Mouse (Mus musculus): Measurements from ENCODE around the gene 4930452B06Rik. TPM values are rescaled to one million over a fixed set of nuclear protein-coding genes. Genes with fewer than 3 reads are reported as not detected.

4930452B06Rik gene
- total and polyA plus RNA-seq, 3 experiments = 1.6 to 2.7 (median 2.3) TPM

GRCm38 (mm10) chr14:8422833-8423232 lies 243.2 kb downstream of the 4930452B06Rik start:
- no peaks in the 10 kb centered on the region for H3K79me2 ChIP-seq (replicated peaks; ENCODE audit: control insufficient read depth, insufficient read depth, low read length)

GRCm38 (mm10) chr14:8421199-8421787 lies 244.7 kb downstream of the 4930452B06Rik start:
- DNase-seq = no peak
- Histone ChIP-seq H3K27me3 (ENCODE audit: control insufficient read depth, insufficient read depth, low read length) (no peaks in the 10 kb centered on the region), H3K4me1 (ENCODE audit: control insufficient read depth, insufficient read depth, low read length) (no peaks in the 10 kb centered on the region), H3K36me3 (ENCODE audit: control insufficient read depth, insufficient read depth, low read length) (no peaks in the 10 kb centered on the region), H3K4me3 (no peak overlapping the region), H3K27ac (no peak overlapping the region), H3K79me2 (replicated peaks; ENCODE audit: control insufficient read depth, insufficient read depth, low read length) (no peaks in the 10 kb centered on the region), H3K9ac (ENCODE audit: low read depth, low read length) (no peak overlapping the region)
- 40% methylated on average over 10 of the region's 10 CpGs for WGBS
- intact Hi-C loops (cut with DNase I) = no loop called here
- no peak for TF ChIP-seq CTCF (IDR thresholded peaks at IDR 0.05)
- TF ChIP-seq POLR2A (IDR thresholded peaks at IDR 0.05; ENCODE audit: insufficient read depth, low read depth, low read length) = no peak
- TF ChIP-seq EP300 (IDR thresholded peaks at IDR 0.05; ENCODE audit: insufficient read depth, low read depth, low read length) = no peak

More at GRCm38 (mm10) chr14:8422833-8423232, 243.2 kb downstream of the 4930452B06Rik start:
- H3K36me3 ChIP-seq (ENCODE audit: control insufficient read depth, insufficient read depth, low read length) = no peaks in the 10 kb centered on the region
- H3K27ac ChIP-seq = no peak overlapping the region
- H3K4me1 ChIP-seq (ENCODE audit: control insufficient read depth, insufficient read depth, low read length) = no peaks in the 10 kb centered on the region
- DNase-seq = no peak
- no peak overlapping the region for H3K4me3 ChIP-seq
- no peak for TF ChIP-seq CTCF (IDR thresholded peaks at IDR 0.05)
- TF ChIP-seq EP300 (IDR thresholded peaks at IDR 0.05; ENCODE audit: insufficient read depth, low read depth, low read length) = no peak
- no peak for TF ChIP-seq POLR2A (IDR thresholded peaks at IDR 0.05; ENCODE audit: insufficient read depth, low read depth, low read length)
- H3K9ac ChIP-seq (ENCODE audit: low read depth, low read length) = no peak overlapping the region
- intact Hi-C loops (cut with DNase I) = no loop called here
- 87% methylated on average over 3 of the region's 3 CpGs for WGBS
- no peaks in the 10 kb centered on the region for H3K27me3 ChIP-seq (ENCODE audit: control insufficient read depth, insufficient read depth, low read length)

GRCm38 (mm10) chr14:8418610-8419009 lies 247.4 kb downstream of the 4930452B06Rik start:
- Histone ChIP-seq H3K27ac (no peak overlapping the region), H3K36me3 (ENCODE audit: control insufficient read depth, insufficient read depth, low read length) (no peaks in the 10 kb centered on the region), H3K79me2 (replicated peaks; ENCODE audit: control insufficient read depth, insufficient read depth, low read length) (no peaks in the 10 kb centered on the region), H3K27me3 (ENCODE audit: control insufficient read depth, insufficient read depth, low read length) (no peaks in the 10 kb centered on the region), H3K4me1 (ENCODE audit: control insufficient read depth, insufficient read depth, low read length) (no peaks in the 10 kb centered on the region), H3K9ac (ENCODE audit: low read depth, low read length) (no peak overlapping the region), H3K4me3 (no peak overlapping the region)
- TF ChIP-seq CTCF (IDR thresholded peaks at IDR 0.05) = no peak
- no peak for TF ChIP-seq EP300 (IDR thresholded peaks at IDR 0.05; ENCODE audit: insufficient read depth, low read depth, low read length)
- no peak for TF ChIP-seq POLR2A (IDR thresholded peaks at IDR 0.05; ENCODE audit: insufficient read depth, low read depth, low read length)
- intact Hi-C loops (cut with DNase I) = no loop called here
- no peak for DNase-seq
- WGBS = 36% methylated on average over 3 of the region's 3 CpGs

- Histone ChIP-seq H3K4me1 (ENCODE audit: control insufficient read depth, insufficient read depth, low read length) (no peaks in the 10 kb centered on the region), H3K4me3 (no peak overlapping the region), H3K36me3 (ENCODE audit: control insufficient read depth, insufficient read depth, low read length) (no peaks in the 10 kb centered on the region), H3K27ac (no peak overlapping the region), H3K79me2 (replicated peaks; ENCODE audit: control insufficient read depth, insufficient read depth, low read length) (no peaks in the 10 kb centered on the region), H3K9ac (ENCODE audit: low read depth, low read length) (no peak overlapping the region), H3K27me3 (ENCODE audit: control insufficient read depth, insufficient read depth, low read length) (no peaks in the 10 kb centered on the region)
- intact Hi-C loops (cut with DNase I) = no loop called here
- no peak for DNase-seq
- WGBS = 74% methylated on average over 6 of the region's 6 CpGs
- TF ChIP-seq CTCF (IDR thresholded peaks at IDR 0.05) = no peak
- no peak for TF ChIP-seq EP300 (IDR thresholded peaks at IDR 0.05; ENCODE audit: insufficient read depth, low read depth, low read length)
- TF ChIP-seq POLR2A (IDR thresholded peaks at IDR 0.05; ENCODE audit: insufficient read depth, low read depth, low read length) = no peak
Measured at GRCm38 (mm10) chr14:8405946-8406345, 260.1 kb downstream of the 4930452B06Rik start.

- H3K27me3 ChIP-seq (ENCODE audit: control insufficient read depth, insufficient read depth, low read length) = no peaks in the 10 kb centered on the region
- WGBS = 90% methylated on average over 3 of the region's 3 CpGs
- H3K4me1 ChIP-seq (ENCODE audit: control insufficient read depth, insufficient read depth, low read length) = no peaks in the 10 kb centered on the region
- no peaks in the 10 kb centered on the region for H3K79me2 ChIP-seq (replicated peaks; ENCODE audit: control insufficient read depth, insufficient read depth, low read length)
- H3K4me3 ChIP-seq = no peak overlapping the region
- no peak overlapping the region for H3K9ac ChIP-seq (ENCODE audit: low read depth, low read length)
- TF ChIP-seq POLR2A (IDR thresholded peaks at IDR 0.05; ENCODE audit: insufficient read depth, low read depth, low read length) = no peak
- TF ChIP-seq CTCF (IDR thresholded peaks at IDR 0.05) = no peak
- no peak for TF ChIP-seq EP300 (IDR thresholded peaks at IDR 0.05; ENCODE audit: insufficient read depth, low read depth, low read length)
- no peak overlapping the region for H3K27ac ChIP-seq
- intact Hi-C loops (cut with DNase I) = no loop called here
- H3K36me3 ChIP-seq (ENCODE audit: control insufficient read depth, insufficient read depth, low read length) = no peaks in the 10 kb centered on the region
- DNase-seq = no peak
Measured at GRCm38 (mm10) chr14:8403310-8403709, 262.7 kb downstream of the 4930452B06Rik start.

GRCm38 (mm10) chr14:8398507-8398906 lies 267.5 kb downstream of the 4930452B06Rik start:
- intact Hi-C loops (cut with DNase I) = no loop called here
- H3K9ac ChIP-seq (ENCODE audit: low read depth, low read length) = no peak overlapping the region
- H3K79me2 ChIP-seq (replicated peaks; ENCODE audit: control insufficient read depth, insufficient read depth, low read length) = no peaks in the 10 kb centered on the region
- H3K4me3 ChIP-seq = no peak overlapping the region
- no peaks in the 10 kb centered on the region for H3K27me3 ChIP-seq (ENCODE audit: control insufficient read depth, insufficient read depth, low read length)
- no peak for TF ChIP-seq EP300 (IDR thresholded peaks at IDR 0.05; ENCODE audit: insufficient read depth, low read depth, low read length)
- no peak for TF ChIP-seq POLR2A (IDR thresholded peaks at IDR 0.05; ENCODE audit: insufficient read depth, low read depth, low read length)
- TF ChIP-seq CTCF (IDR thresholded peaks at IDR 0.05) = no peak
- H3K36me3 ChIP-seq (ENCODE audit: control insufficient read depth, insufficient read depth, low read length) = no peaks in the 10 kb centered on the region
- no peaks in the 10 kb centered on the region for H3K4me1 ChIP-seq (ENCODE audit: control insufficient read depth, insufficient read depth, low read length)
- no peak overlapping the region for H3K27ac ChIP-seq
- DNase-seq = no peak

All from heart, adult 2 months (tissue).